Comparison of ENCODE assay signal across 18 mouse cellular contexts in the genomic region with DNA sequence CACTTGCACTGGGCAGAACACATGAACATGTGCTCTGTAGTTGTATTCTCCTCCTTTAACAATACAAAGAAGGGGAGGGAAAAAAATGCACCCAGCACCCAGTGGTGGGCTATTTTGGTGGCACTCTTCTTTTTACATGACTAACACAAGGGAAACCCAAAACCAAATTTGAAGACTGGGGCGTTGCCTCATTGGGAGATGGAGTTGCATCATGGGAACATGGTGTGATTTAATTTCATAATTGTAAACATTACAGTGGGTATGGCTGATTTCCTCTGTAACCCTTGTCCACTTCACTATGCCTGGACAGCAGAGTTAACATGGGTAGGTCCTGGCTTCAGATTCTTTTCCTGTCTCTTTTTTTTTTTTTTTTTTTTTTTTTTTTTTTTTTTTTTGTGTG.
A peak's percentile ranks its signal among the peaks of the same experiment; 100 is the strongest.
DNase-seq lines count a peak whose midpoint lies in the region; ATAC-seq and TF ChIP-seq lines count a peak whose summit lies in the region.
"Had no signal": no experiment of that assay in that cellular context is flagged by ENCODE, and none has a peak within 500 bp of the region (broad histone marks: within the 10 kb centered on the region; RNA-seq: fewer than 3 reads in every experiment).

No protein-coding gene starts in this region.

- H3K9ac ChIP-seq in liver, adult 2 months (ENCODE audit: low read depth, low read length): no peak overlapping the region
- H3K9ac ChIP-seq in liver, embryonic 11.5 days (ENCODE audit: low read depth, low read length): no peak overlapping the region
- H3K9ac ChIP-seq: embryonic facial prominence, embryonic 13.5 days; forebrain, embryonic 12.5 days; heart, embryonic 13.5 days; hindbrain, embryonic 15.5 days had no signal

- H3K4me1 ChIP-seq in liver, adult 2 months (ENCODE audit: control insufficient read depth, insufficient read depth, low read length): peaks cover 22% of the 10 kb centered on the region
- H3K4me1 ChIP-seq in liver, embryonic 11.5 days (replicated peaks; ENCODE audit: control insufficient read depth, insufficient read depth, low read length): no peaks in the 10 kb centered on the region; the same call in 1 of the 2 replicates
- H3K4me1 ChIP-seq in embryonic facial prominence, embryonic 10.5 days: peaks cover 47% of the 10 kb centered on the region

- no peak overlapping the region for H3K4me3 ChIP-seq in liver, adult 2 months (ENCODE audit: insufficient read depth, low read depth, low read length)
- H3K4me3 ChIP-seq in liver, embryonic 11.5 days (ENCODE audit: low read depth, low read length): no peak overlapping the region
- H3K4me3 ChIP-seq in embryonic facial prominence, embryonic 10.5 days: no peak overlapping the region
- H3K4me3 ChIP-seq in left cerebral cortex, adult 2 months: no peak overlapping the region
- H3K4me3 ChIP-seq: embryonic facial prominence, embryonic 13.5 days; forebrain, embryonic 12.5 days; heart, embryonic 13.5 days; hindbrain, embryonic 15.5 days had no signal

- no peaks in the 10 kb centered on the region for H3K9me3 ChIP-seq in liver, embryonic 11.5 days (ENCODE audit: control insufficient read depth, low read length)
- no peaks in the 10 kb centered on the region for H3K9me3 ChIP-seq in embryonic facial prominence, embryonic 10.5 days
- H3K9me3 ChIP-seq: embryonic facial prominence, embryonic 13.5 days; forebrain, embryonic 12.5 days; heart, embryonic 13.5 days; hindbrain, embryonic 15.5 days had no signal

- no peaks in the 10 kb centered on the region for H3K27me3 ChIP-seq in liver, adult 2 months (ENCODE audit: control insufficient read depth, insufficient read depth, low read length)
- peaks cover 40% of the 10 kb centered on the region for H3K27me3 ChIP-seq in liver, embryonic 11.5 days (replicated peaks; ENCODE audit: control insufficient read depth, insufficient read depth, low read length)
- peaks cover 28% of the 10 kb centered on the region for H3K27me3 ChIP-seq in embryonic facial prominence, embryonic 10.5 days (replicated peaks; ENCODE audit: low read depth, poor library complexity, severe bottlenecking)

- WGBS in liver, adult 2 months: 10% methylated on average over 1 of the region's 1 CpGs
- WGBS in liver, embryonic 11.5 days: 89% methylated on average over 1 of the region's 1 CpGs
- WGBS in embryonic facial prominence, embryonic 10.5 days: 69% methylated on average over 1 of the region's 1 CpGs

- H3K36me3 ChIP-seq in liver, adult 2 months (ENCODE audit: control insufficient read depth, insufficient read depth, low read length): no peaks in the 10 kb centered on the region
- H3K36me3 ChIP-seq in liver, embryonic 11.5 days (ENCODE audit: control insufficient read depth, insufficient read depth, low read length): no peaks in the 10 kb centered on the region
- H3K36me3 ChIP-seq in embryonic facial prominence, embryonic 10.5 days (replicated peaks): no peaks in the 10 kb centered on the region
- H3K36me3 ChIP-seq: embryonic facial prominence, embryonic 13.5 days; forebrain, embryonic 12.5 days; heart, embryonic 13.5 days; hindbrain, embryonic 15.5 days had no signal

- peaks cover 16% of the 10 kb centered on the region for H3K79me2 ChIP-seq in liver, adult 2 months (ENCODE audit: control insufficient read depth, insufficient read depth, low read length)

- H3K4me2 ChIP-seq in liver, embryonic 11.5 days: no peak overlapping the region
- H3K4me2 ChIP-seq: forebrain, embryonic 12.5 days; heart, embryonic 13.5 days had no signal

- no peak for TF ChIP-seq POLR2A in liver, adult 2 months (IDR thresholded peaks at IDR 0.05; ENCODE audit: extremely low read depth, insufficient read depth, low read length)

- no peak for TF ChIP-seq CTCF in liver, adult 2 months (IDR thresholded peaks at IDR 0.05; ENCODE audit: low read depth, low read length)
- no peak for TF ChIP-seq CTCF in left cerebral cortex, adult 2 months (IDR thresholded peaks at IDR 0.05)

- H3K27ac ChIP-seq in liver, adult 2 months (replicated peaks; ENCODE audit: insufficient read depth, low read depth, low read length): peak overlapping the region; percentile 52
- no peak overlapping the region for H3K27ac ChIP-seq in liver, embryonic 11.5 days (ENCODE audit: low read depth, low read length)
- H3K27ac ChIP-seq in embryonic facial prominence, embryonic 10.5 days (replicated peaks): 0 out of 2 replicates have a peak overlapping the region, but pooled peaks have one; percentile 16
- no peak overlapping the region for H3K27ac ChIP-seq in left cerebral cortex, adult 2 months
- H3K27ac ChIP-seq: embryonic facial prominence, embryonic 13.5 days; forebrain, embryonic 12.5 days; heart, embryonic 13.5 days; hindbrain, embryonic 15.5 days had no signal

- intact Hi-C loops in left cerebral cortex, adult 2 months (cut with DNase I): no loop called here
- intact Hi-C loops in left cerebral cortex, postnatal 4 days (cut with DNase I): no loop called here

- no peak for ATAC-seq in liver, embryonic 11.5 days (replicated peaks; ENCODE audit: low FRiP score)
- ATAC-seq: forebrain, embryonic 16.5 days had no signal

- DNase-seq in liver, adult 2 months (ENCODE audit: extremely low read depth, low read depth, low spot score): peak; percentile 88
- DNase-seq in liver, embryonic 11.5 days (ENCODE audit: low spot score): no peak
- peak; percentile 61 for DNase-seq in lung, postnatal 25 days (ENCODE audit: low spot score)
- DNase-seq in lung, postnatal 4 days: no peak
- DNase-seq in embryonic facial prominence, embryonic 10.5 days (ENCODE audit: low spot score): no peak
- DNase-seq in left cerebral cortex, adult 2 months (ENCODE audit: extremely low spot score in 1 of 2, low spot score in 2 of 2): no peak
- no peak for DNase-seq in left cerebral cortex, postnatal 4 days
- DNase-seq: adrenal gland, postnatal 10 days; cerebellum, adult 11-12 months; cerebellum, adult 9-10 months; cerebellum, postnatal 25 days; gastrocnemius, postnatal 10 days; heart, postnatal 36 days had no signal

Comparison
In these comparisons a context has a peak if more than half of its experiments do, and no peak if none do; other contexts are left out.
1. DNase-seq: peak in liver, adult 2 months (single experiment) and lung, postnatal 25 days (single experiment); none in liver, embryonic 11.5 days (single experiment), lung, postnatal 4 days (0 of 2), embryonic facial prominence, embryonic 10.5 days (single experiment), left cerebral cortex, adult 2 months (0 of 2) and left cerebral cortex, postnatal 4 days (single experiment).
2. H3K27ac ChIP-seq: peak in liver, adult 2 months (single experiment) and embryonic facial prominence, embryonic 10.5 days (single experiment); none in liver, embryonic 11.5 days (single experiment) and left cerebral cortex, adult 2 months (single experiment).